Mouse (Mus musculus) erythroblast, embryonic 14.5 days (primary cell): ENCODE results near the gene Pomgnt2.

Source experiments
- GATA1 ChIP-seq: IDR thresholded peaks from 2 replicates; pipeline ENCODE4 v1.6.1; 2012; ENCODE audit warnings: low read length, inconsistent platforms, mixed read lengths
- TAL1 ChIP-seq: IDR thresholded peaks from 3 replicates; pipeline ENCODE4 v1.6.1; 2012; ENCODE audit warnings: low read length, inconsistent platforms, mixed read lengths

DNA sequence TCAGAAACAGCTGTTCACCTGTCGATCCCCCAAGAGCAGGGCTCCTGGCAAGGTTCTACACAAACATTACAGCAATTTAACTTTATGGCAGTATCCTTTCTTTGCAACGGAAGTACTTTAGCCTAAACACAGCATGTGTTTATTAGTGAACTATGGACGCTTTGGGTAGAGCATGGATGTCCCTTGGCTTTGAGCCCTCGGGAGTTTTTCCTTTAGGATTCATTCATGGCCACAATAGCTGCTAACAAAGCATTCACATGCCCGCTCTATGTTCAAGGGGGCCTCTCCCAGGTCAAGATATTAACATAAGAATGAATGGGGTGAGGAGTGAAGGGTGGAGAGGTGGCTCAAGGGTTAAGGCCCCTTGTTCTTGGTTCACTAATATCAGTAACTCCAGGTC is 7.4 kb downstream of the Pomgnt2 start:
- TF ChIP-seq GATA1 (no peak), TAL1 (no peak)
